2 mouse cellular contexts compared by ENCODE assay signal in the genomic region with DNA sequence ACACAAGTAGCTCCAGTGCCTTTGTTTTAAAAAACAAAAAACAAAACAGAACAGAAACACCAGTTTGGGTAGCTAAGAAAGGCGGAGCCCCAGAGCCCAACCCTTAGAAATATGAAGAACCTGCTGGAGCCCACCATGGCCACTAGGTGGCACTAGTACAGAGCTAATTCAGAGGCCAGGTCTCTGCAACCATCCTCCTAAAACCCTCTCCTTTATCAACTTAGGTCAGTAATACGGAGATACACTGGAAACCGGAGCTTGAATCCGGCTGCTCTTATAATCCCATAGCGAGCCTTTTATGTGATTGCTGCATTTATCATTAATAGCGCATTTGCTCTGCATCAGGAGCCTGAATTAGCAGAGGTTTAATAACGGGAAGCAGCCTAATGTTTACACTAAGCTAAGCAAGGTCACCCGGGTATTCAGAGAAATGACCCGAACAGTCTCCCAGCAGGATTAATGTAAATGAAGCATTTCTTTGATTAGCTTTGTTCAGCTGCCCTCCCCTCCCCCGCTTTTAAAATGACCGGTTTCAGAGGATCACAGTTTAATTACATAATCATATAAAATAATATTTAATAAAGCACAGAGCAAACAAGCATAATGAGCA.
TF ChIP-seq lines count a peak whose summit lies in the region.

No protein-coding gene starts in this region.

TF ChIP-seq in CH12.LX, 34 proteins besides CTCF, POLR2A, EP300 and RAD21 (continued from another document):
- TF ChIP-seq ZC3H11A (IDR thresholded peaks at IDR 0.05; ENCODE audit: low read depth, low read length) (peak; percentile 23; the same call in 1 of the 2 replicates), SMC3 (IDR thresholded peaks at IDR 0.05; ENCODE audit: low read depth, low read length) (peak; percentile 78)

TF ChIP-seq in myocyte, 11 proteins besides CTCF, POLR2A, EP300 and RAD21 (continued from another document):
- TF ChIP-seq MYOG (IDR thresholded peaks at IDR 0.05; ENCODE audit: control insufficient read depth in 1 of 3, insufficient read depth in 1 of 3, insufficient read length in 2 of 3, low read depth in 2 of 3) (no peak), MYOD1 (IDR thresholded peaks at IDR 0.05; ENCODE audit: control insufficient read depth in 1 of 3, insufficient read length in 2 of 3, low read depth in 2 of 3) (no peak), TCF3 (IDR thresholded peaks at IDR 0.05; ENCODE audit: insufficient read length, low read depth) (no peak), REST (IDR thresholded peaks at IDR 0.05; ENCODE audit: insufficient read depth, insufficient read length) (no peak), SRF (IDR thresholded peaks at IDR 0.05; ENCODE audit: control insufficient read depth, insufficient read length, low read depth) (no peak)
